Mouse (Mus musculus): ENCODE results near the gene Rcor2. TPM values are rescaled to one million over a fixed set of nuclear protein-coding genes. Genes with fewer than 3 reads are reported as not detected.
A peak's percentile ranks its signal among the peaks of the same experiment; 100 is the strongest.

Rcor2 gene
- polyA plus RNA-seq, 1 experiment from 2014 or later, result 30.6 TPM

- Histone ChIP-seq H3K4me1 (peaks cover 69% of the 10 kb centered on the region), H3K9ac (no peak overlapping the region), H3K27ac (peak overlapping the region; percentile 84), H3K4me2 (peak overlapping the region; percentile 28), H3K9me3 (no peaks in the 10 kb centered on the region), H3K36me3 (no peaks in the 10 kb centered on the region), H3K4me3 (no peak overlapping the region), H3K27me3 (no peaks in the 10 kb centered on the region)
- WGBS, result 37% methylated on average over 10 of the region's 10 CpGs
- no peak for ATAC-seq (ENCODE audit: insufficient number of reproducible peaks, insufficient read depth, low FRiP score, low TSS enrichment, low read depth)
These were observed 44.2 kb downstream of the Rcor2 start for GRCm38 (mm10) chr19:7311306-7311705.

GRCm38 (mm10) chr19:7313660-7314059 lies 46.5 kb downstream of the Rcor2 start:
- H3K4me3 ChIP-seq, result no peak overlapping the region
- no peaks in the 10 kb centered on the region for H3K9me3 ChIP-seq
- WGBS, result 80% methylated on average over 2 of the region's 2 CpGs
- no peaks in the 10 kb centered on the region for H3K27me3 ChIP-seq
- ATAC-seq (ENCODE audit: insufficient number of reproducible peaks, insufficient read depth, low FRiP score, low TSS enrichment, low read depth), result no peak
- H3K27ac ChIP-seq, result no peak overlapping the region
- H3K4me2 ChIP-seq, result no peak overlapping the region
- H3K4me1 ChIP-seq, result peaks cover 48% of the 10 kb centered on the region
- no peak overlapping the region for H3K9ac ChIP-seq
- H3K36me3 ChIP-seq, result no peaks in the 10 kb centered on the region

GRCm38 (mm10) chr19:7314976-7315586 lies 48.0 kb downstream of the Rcor2 start:
- no peak for ATAC-seq (ENCODE audit: insufficient number of reproducible peaks, insufficient read depth, low FRiP score, low TSS enrichment, low read depth)
- Histone ChIP-seq H3K9me3 (no peaks in the 10 kb centered on the region), H3K4me2 (no peak overlapping the region), H3K27ac (peak overlapping the region; percentile 28; the same call in 1 of the 2 replicates), H3K4me1 (peaks cover 35% of the 10 kb centered on the region), H3K27me3 (no peaks in the 10 kb centered on the region), H3K4me3 (no peak overlapping the region), H3K36me3 (no peaks in the 10 kb centered on the region), H3K9ac (no peak overlapping the region)
- WGBS, result 80% methylated on average over 8 of the region's 8 CpGs

GRCm38 (mm10) chr19:7315587-7315984 lies 48.5 kb downstream of the Rcor2 start:
- Histone ChIP-seq H3K27me3 (no peaks in the 10 kb centered on the region), H3K36me3 (no peaks in the 10 kb centered on the region), H3K9me3 (no peaks in the 10 kb centered on the region), H3K4me1 (peaks cover 30% of the 10 kb centered on the region), H3K9ac (no peak overlapping the region), H3K27ac (no peak overlapping the region), H3K4me2 (no peak overlapping the region), H3K4me3 (no peak overlapping the region)
- no peak for ATAC-seq (ENCODE audit: insufficient number of reproducible peaks, insufficient read depth, low FRiP score, low TSS enrichment, low read depth)
- WGBS, result 87% methylated on average over 4 of the region's 4 CpGs

GRCm38 (mm10) chr19:7316822-7317221 lies 49.7 kb downstream of the Rcor2 start:
- no peak for ATAC-seq (ENCODE audit: insufficient number of reproducible peaks, insufficient read depth, low FRiP score, low TSS enrichment, low read depth)
- Histone ChIP-seq H3K9ac (no peak overlapping the region), H3K27ac (no peak overlapping the region), H3K4me2 (no peak overlapping the region), H3K36me3 (no peaks in the 10 kb centered on the region), H3K27me3 (no peaks in the 10 kb centered on the region), H3K4me1 (peaks cover 19% of the 10 kb centered on the region), H3K9me3 (no peaks in the 10 kb centered on the region), H3K4me3 (no peak overlapping the region)
- WGBS, result 79% methylated on average over 4 of the region's 4 CpGs

- Histone ChIP-seq H3K4me3 (no peak overlapping the region), H3K9me3 (no peaks in the 10 kb centered on the region), H3K9ac (no peak overlapping the region), H3K4me1 (peaks cover 15% of the 10 kb centered on the region), H3K27me3 (no peaks in the 10 kb centered on the region), H3K36me3 (no peaks in the 10 kb centered on the region), H3K4me2 (no peak overlapping the region), H3K27ac (no peak overlapping the region)
- no peak for ATAC-seq (ENCODE audit: insufficient number of reproducible peaks, insufficient read depth, low FRiP score, low TSS enrichment, low read depth)
- WGBS, result 82% methylated on average over 4 of the region's 4 CpGs
These were observed 50.6 kb downstream of the Rcor2 start for GRCm38 (mm10) chr19:7317716-7318115.

- H3K4me1 ChIP-seq, result peaks cover 7% of the 10 kb centered on the region; the same call in 1 of the 2 replicates
- no peak overlapping the region for H3K4me2 ChIP-seq
- WGBS, result 58% methylated on average over 2 of the region's 2 CpGs
- H3K9ac ChIP-seq, result no peak overlapping the region
- H3K36me3 ChIP-seq, result no peaks in the 10 kb centered on the region
- H3K27ac ChIP-seq, result no peak overlapping the region
- no peaks in the 10 kb centered on the region for H3K27me3 ChIP-seq
- ATAC-seq (ENCODE audit: insufficient number of reproducible peaks, insufficient read depth, low FRiP score, low TSS enrichment, low read depth), result no peak
- no peaks in the 10 kb centered on the region for H3K9me3 ChIP-seq
- no peak overlapping the region for H3K4me3 ChIP-seq
These were observed 53.1 kb downstream of the Rcor2 start for GRCm38 (mm10) chr19:7320181-7320580.

GRCm38 (mm10) chr19:7321391-7321790 lies 54.3 kb downstream of the Rcor2 start:
- no peak overlapping the region for H3K27ac ChIP-seq
- H3K4me1 ChIP-seq, result 0 out of 2 replicates have a peak, but pooled peaks cover 1% of the 10 kb centered on the region
- no peaks in the 10 kb centered on the region for H3K9me3 ChIP-seq
- 0 out of 2 replicates have a peak, but pooled peaks cover 1% of the 10 kb centered on the region for H3K36me3 ChIP-seq
- H3K4me2 ChIP-seq, result no peak overlapping the region
- no peak overlapping the region for H3K4me3 ChIP-seq
- no peak for ATAC-seq (ENCODE audit: insufficient number of reproducible peaks, insufficient read depth, low FRiP score, low TSS enrichment, low read depth)
- WGBS, result 85% methylated on average over 3 of the region's 3 CpGs
- no peaks in the 10 kb centered on the region for H3K27me3 ChIP-seq
- H3K9ac ChIP-seq, result no peak overlapping the region

Other genes with a start within 250 kb of the Rcor2 start
- 6.9 and 7.9 TPM in 2 replicates for gene Fermt3, start 247.9 kb upstream of the Rcor2 start, polyA plus RNA-seq (2015; fragmentation: Nextera tagmentation; extraction: Ambion mirVana)
- gene Stip1, start 227.4 kb upstream of the Rcor2 start, polyA plus RNA-seq (2015; fragmentation: Nextera tagmentation; extraction: Ambion mirVana), result 211 and 240 TPM in 2 replicates
- 7.1 and 9.0 TPM in 2 replicates for gene Macrod1, start 210.5 kb upstream of the Rcor2 start, polyA plus RNA-seq (2015; fragmentation: Nextera tagmentation; extraction: Ambion mirVana)
- 13.0 and 13.6 TPM in 2 replicates for gene Flrt1, start 161.6 kb upstream of the Rcor2 start, polyA plus RNA-seq (2015; fragmentation: Nextera tagmentation; extraction: Ambion mirVana)
- gene Otub1, start 61.0 kb upstream of the Rcor2 start, polyA plus RNA-seq (2015; fragmentation: Nextera tagmentation; extraction: Ambion mirVana), result 205 and 228 TPM in 2 replicates
- gene Cox8a, start 49.7 kb upstream of the Rcor2 start, polyA plus RNA-seq (2015; fragmentation: Nextera tagmentation; extraction: Ambion mirVana), result 789 and 891 TPM in 2 replicates
- 56.9 and 57.1 TPM in 2 replicates for gene Naa40, start 26.1 kb upstream of the Rcor2 start, polyA plus RNA-seq (2015; fragmentation: Nextera tagmentation; extraction: Ambion mirVana)
- gene Mark2, start 74.5 kb downstream of the Rcor2 start, polyA plus RNA-seq (2015; fragmentation: Nextera tagmentation; extraction: Ambion mirVana), result 42.8 and 47.2 TPM in 2 replicates
- 30.8 and 42.4 TPM in 2 replicates for gene Spindoc, start 115.7 kb downstream of the Rcor2 start, polyA plus RNA-seq (2015; fragmentation: Nextera tagmentation; extraction: Ambion mirVana)
- gene 2700081O15Rik, start 150.3 kb downstream of the Rcor2 start, polyA plus RNA-seq (2015; fragmentation: Nextera tagmentation; extraction: Ambion mirVana), result 10.4 and 11.8 TPM in 2 replicates
- gene Rtn3, start 216.0 kb downstream of the Rcor2 start, polyA plus RNA-seq (2015; fragmentation: Nextera tagmentation; extraction: Ambion mirVana), result 104 and 112 TPM in 2 replicates
- 13.5 and 17.5 TPM in 2 replicates for gene Atl3, start 226.7 kb downstream of the Rcor2 start, polyA plus RNA-seq (2015; fragmentation: Nextera tagmentation; extraction: Ambion mirVana)

Data from embryonic facial prominence, embryonic 13.5 days (tissue).